Mouse (Mus musculus) G1E (cell line): ENCODE data around the gene Ptpn7.

Source experiments
- CTCF ChIP-seq: IDR thresholded peaks from 2 replicates; pipeline ENCODE4 v1.5.1; 2012; ENCODE audit warnings: low read depth, low read length, inconsistent platforms, mixed read lengths
- GATA1 ChIP-seq: IDR thresholded peaks from 2 replicates; pipeline ENCODE4 v1.6.1; 2012; ENCODE audit warnings: borderline replicate concordance, low read length, inconsistent platforms, mixed read lengths
- GATA2 ChIP-seq: IDR thresholded peaks from 2 replicates; pipeline ENCODE4 v1.6.1; 2012; ENCODE audit warnings: low read depth, low read length, inconsistent platforms, borderline replicate concordance
- POLR2AphosphoS5 ChIP-seq: IDR thresholded peaks from 2 replicates; pipeline ENCODE4 v1.6.1; 2012; ENCODE audit warnings: low read depth, low read length, inconsistent platforms; ENCODE audit not compliant: insufficient replicate concordance
- TAL1 ChIP-seq: conservative IDR thresholded peaks from 2 replicates; pipeline ENCODE4 v1.6.1; 2012; ENCODE audit warnings: low read depth, low read length, inconsistent platforms, mixed read lengths

DNA sequence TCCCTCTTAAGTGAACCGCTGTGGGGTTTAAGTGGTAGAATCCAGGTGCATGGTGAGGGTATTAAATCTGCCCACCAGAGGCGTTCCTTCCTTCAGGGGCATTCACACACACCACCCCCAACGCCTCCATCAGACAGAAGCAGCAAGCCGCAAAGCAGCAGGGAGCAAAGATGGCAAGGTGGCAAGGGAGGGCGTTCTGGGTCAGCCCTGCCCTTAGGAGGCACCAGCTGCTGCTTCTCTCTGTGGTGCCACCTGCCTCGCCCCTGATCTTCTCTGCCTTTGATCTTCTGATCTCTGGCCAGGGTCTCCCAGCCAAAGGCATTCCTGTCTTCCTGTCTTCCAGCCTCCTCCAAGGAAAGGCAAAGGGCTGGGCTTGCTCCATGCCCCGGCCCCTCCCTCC lies 46.5 kb upstream of the Ptpn7 start:
- TF ChIP-seq GATA1 = no peak
- TF ChIP-seq POLR2AphosphoS5 = no peak
- TF ChIP-seq CTCF = no peak
- no peak for TF ChIP-seq TAL1
- no peak for TF ChIP-seq GATA2
